Mouse (Mus musculus) hindbrain, embryonic 11.5 days (tissue): ENCODE measurements at regions not wholly inside any gene's neighbourhood (a gene's known extent, or its start where the extent isn't known, plus 50 kb on each side); places are given as distances from the start of the nearest gene placed in this dataset.
"Not testable (repeated sequence)": the region's sequence is repeated elsewhere in the genome, so short reads cannot be mapped to it uniquely, and the experiment has no call there.

Experiments used
- ATAC-seq: fragments of 200-750 bp; cut with Nextera tagmentation; 2 replicates; pipeline ENCODE4 v1.8.0; 2017; ENCODE audit warnings: mild to moderate bottlenecking, moderate TSS enrichment, moderate library complexity; ENCODE audit not compliant: low FRiP score
- DNase-seq: peaks from one replicate; pipeline ENCODE4 v3.0.0-alpha.2; 2015; ENCODE audit warnings: low spot score
- H3K27ac ChIP-seq: fragments of 300-500 bp; sonication (generic); 2 replicates; pipeline ENCODE4 v1.5.1; 2014; ENCODE audit warnings: mild to moderate bottlenecking, low read depth, low read length
- H3K27me3 ChIP-seq: fragments of 300-500 bp; sonication (generic); 2 replicates; pipeline ENCODE4 v1.6.1; 2014; ENCODE audit warnings: mild to moderate bottlenecking, low read length, moderate library complexity, mixed read lengths; ENCODE audit not compliant: control insufficient read depth, insufficient read depth
- H3K36me3 ChIP-seq: fragments of 300-500 bp; sonication (generic); 2 replicates; pipeline ENCODE4 v1.6.1; 2014; ENCODE audit warnings: mild to moderate bottlenecking, low read length, moderate library complexity, mixed read lengths; ENCODE audit not compliant: control insufficient read depth, insufficient read depth
- H3K4me1 ChIP-seq: fragments of 300-500 bp; sonication (generic); replicated peaks from 2 replicates; pipeline ENCODE4 v1.6.1; 2014; ENCODE audit warnings: low read length, mixed read lengths; ENCODE audit not compliant: control insufficient read depth, insufficient read depth
- H3K4me2 ChIP-seq: fragments of 300-500 bp; sonication (generic); replicated peaks from 2 replicates; pipeline ENCODE4 v1.6.1; 2014; ENCODE audit warnings: mild to moderate bottlenecking, low read depth, low read length
- H3K4me3 ChIP-seq: fragments of 300-500 bp; sonication (generic); 2 replicates; pipeline ENCODE4 v1.5.1; 2014; ENCODE audit warnings: low read depth, low read length
- H3K9ac ChIP-seq: fragments of 300-500 bp; sonication (generic); 2 replicates; pipeline ENCODE4 v1.6.1; 2014; ENCODE audit warnings: low read depth, low read length
- H3K9me3 ChIP-seq: fragments of 300-500 bp; sonication (generic); 2 replicates; pipeline ENCODE4 v1.6.1; 2016; ENCODE audit warnings: low read length; ENCODE audit not compliant: control insufficient read depth
- WGBS: fragments of 180-500 bp; shearing (Covaris S2); extraction: QIAGEN DNeasy Blood & Tissue Kit; methylation state at CpG from one replicate; pipeline ENCODE4 v1.1.7; 2014; 5-methylcytosine and 5-hydroxymethylcytosine counted together

GRCm38 (mm10) chrX:162286155-162286554 is 126.6 kb upstream of the Nhs start:
- not testable (repeated sequence) for H3K27ac ChIP-seq, ATAC-seq, H3K27me3 ChIP-seq, H3K9me3 ChIP-seq, H3K36me3 ChIP-seq, H3K4me3 ChIP-seq, DNase-seq, H3K4me1 ChIP-seq, H3K4me2 ChIP-seq, H3K9ac ChIP-seq

GRCm38 (mm10) chrX:162284252-162284651 is 124.7 kb upstream of the Nhs start:
- no peaks in the 10 kb centered on the region for H3K36me3 ChIP-seq
- no peaks in the 10 kb centered on the region for H3K9me3 ChIP-seq
- H3K9ac ChIP-seq = no peak overlapping the region
- H3K4me1 ChIP-seq = no peaks in the 10 kb centered on the region
- H3K4me3 ChIP-seq = no peak overlapping the region
- H3K27ac ChIP-seq = no peak overlapping the region
- 78% methylated on average over 3 of the region's 3 CpGs for WGBS
- ATAC-seq = no peak
- no peak for DNase-seq
- no peak overlapping the region for H3K4me2 ChIP-seq
- no peaks in the 10 kb centered on the region for H3K27me3 ChIP-seq

DNA sequence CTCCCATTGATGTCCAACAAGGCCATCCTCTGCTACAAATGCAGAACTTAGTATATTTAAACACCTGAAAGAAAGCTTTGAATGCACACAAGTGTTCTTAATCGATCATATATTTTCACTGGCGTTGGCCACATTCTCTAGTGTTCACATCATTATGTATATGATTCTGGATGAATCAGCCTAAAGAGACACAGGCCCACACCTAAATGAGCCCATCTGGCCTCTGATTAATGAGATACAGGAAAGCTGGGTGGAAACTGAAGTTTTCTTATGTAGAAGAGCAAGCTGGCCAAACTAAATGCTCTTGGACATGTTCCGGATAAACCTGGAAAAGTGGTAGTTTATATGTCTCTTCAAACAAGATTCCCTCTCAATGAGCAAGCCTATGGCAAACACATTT is 123.2 kb upstream of the Nhs start:
- Histone ChIP-seq H3K4me1 (no peaks in the 10 kb centered on the region), H3K9ac (no peak overlapping the region), H3K9me3 (no peaks in the 10 kb centered on the region), H3K4me2 (no peak overlapping the region), H3K4me3 (no peak overlapping the region), H3K36me3 (no peaks in the 10 kb centered on the region), H3K27ac (no peak overlapping the region), H3K27me3 (no peaks in the 10 kb centered on the region)
- ATAC-seq (no peak), DNase-seq (no peak)
- WGBS = 96% methylated on average over 3 of the region's 3 CpGs

- H3K27me3 ChIP-seq = no peaks in the 10 kb centered on the region
- no peaks in the 10 kb centered on the region for H3K9me3 ChIP-seq
- H3K9ac ChIP-seq = no peak overlapping the region
- ATAC-seq = peak; percentile 45; the same call in 1 of the 2 replicates
- no peak overlapping the region for H3K4me2 ChIP-seq
- no peaks in the 10 kb centered on the region for H3K36me3 ChIP-seq
- no peak overlapping the region for H3K4me3 ChIP-seq
- no peak overlapping the region for H3K27ac ChIP-seq
- 56% methylated on average over 14 of the region's 14 CpGs for WGBS
- DNase-seq = peak; percentile 78
- no peaks in the 10 kb centered on the region for H3K4me1 ChIP-seq
These were observed 119.5 kb upstream of the Nhs start for GRCm38 (mm10) chrX:162278834-162279708.

GRCm38 (mm10) chrX:162274581-162274980 is 115.1 kb upstream of the Nhs start:
- H3K27ac ChIP-seq = no peak overlapping the region
- H3K36me3 ChIP-seq = no peaks in the 10 kb centered on the region
- 85% methylated on average over 5 of the region's 5 CpGs for WGBS
- ATAC-seq (no peak), DNase-seq (no peak)
- H3K9me3 ChIP-seq = no peaks in the 10 kb centered on the region
- no peaks in the 10 kb centered on the region for H3K27me3 ChIP-seq
- H3K9ac ChIP-seq = no peak overlapping the region
- H3K4me2 ChIP-seq = no peak overlapping the region
- no peaks in the 10 kb centered on the region for H3K4me1 ChIP-seq
- H3K4me3 ChIP-seq = no peak overlapping the region

GRCm38 (mm10) chrX:162271189-162271588 is 111.7 kb upstream of the Nhs start:
- H3K27me3 ChIP-seq = no peaks in the 10 kb centered on the region; the same call in 1 of the 2 replicates
- no peaks in the 10 kb centered on the region for H3K36me3 ChIP-seq
- H3K4me2 ChIP-seq = no peak overlapping the region
- H3K9me3 ChIP-seq = no peaks in the 10 kb centered on the region
- ATAC-seq (no peak), DNase-seq (no peak)
- no peak overlapping the region for H3K27ac ChIP-seq
- no peaks in the 10 kb centered on the region for H3K4me1 ChIP-seq
- WGBS = 85% methylated on average over 2 of the region's 2 CpGs
- no peak overlapping the region for H3K4me3 ChIP-seq
- no peak overlapping the region for H3K9ac ChIP-seq

DNA sequence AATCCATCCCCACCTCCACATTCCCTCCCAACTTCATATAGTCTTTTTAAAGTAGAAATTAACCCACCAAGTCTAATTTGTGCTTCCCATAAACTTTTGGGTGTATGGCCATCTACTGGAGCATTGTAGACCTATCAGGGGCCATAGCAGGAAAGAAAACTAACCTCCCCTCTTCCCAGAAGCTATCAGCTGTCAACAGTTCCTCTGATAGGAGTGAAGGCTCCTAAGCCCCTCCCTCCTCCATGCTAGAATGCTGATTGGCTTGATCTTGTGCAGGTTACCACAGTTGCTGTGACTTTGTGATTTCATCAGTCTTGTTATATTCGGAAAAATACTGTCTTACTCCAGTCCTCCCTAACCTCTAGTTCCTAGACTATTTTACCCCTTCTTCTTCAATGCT is 109.4 kb upstream of the Nhs start:
- Histone ChIP-seq H3K27me3 (no peaks in the 10 kb centered on the region; the same call in 1 of the 2 replicates), H3K9me3 (no peaks in the 10 kb centered on the region), H3K4me1 (no peaks in the 10 kb centered on the region), H3K36me3 (no peaks in the 10 kb centered on the region), H3K4me2 (no peak overlapping the region), H3K4me3 (no peak overlapping the region), H3K27ac (no peak overlapping the region), H3K9ac (no peak overlapping the region)
- ATAC-seq (no peak), DNase-seq (no peak)
- 93% methylated on average over 1 of the region's 1 CpGs for WGBS

GRCm38 (mm10) chrX:162268112-162268511 is 108.6 kb upstream of the Nhs start:
- H3K4me3 ChIP-seq = no peak overlapping the region
- no peaks in the 10 kb centered on the region; the same call in 1 of the 2 replicates for H3K27me3 ChIP-seq
- 86% methylated on average over 5 of the region's 5 CpGs for WGBS
- no peak overlapping the region for H3K27ac ChIP-seq
- no peak for ATAC-seq
- no peaks in the 10 kb centered on the region for H3K9me3 ChIP-seq
- no peaks in the 10 kb centered on the region for H3K36me3 ChIP-seq
- no peak for DNase-seq
- H3K4me1 ChIP-seq = no peaks in the 10 kb centered on the region
- no peak overlapping the region for H3K4me2 ChIP-seq
- H3K9ac ChIP-seq = no peak overlapping the region

GRCm38 (mm10) chrX:162267679-162268078 is 108.1 kb upstream of the Nhs start:
- ATAC-seq = peak; percentile 59; the same call in 1 of the 2 replicates
- 22% methylated on average over 1 of the region's 1 CpGs for WGBS
- Histone ChIP-seq H3K9me3 (no peaks in the 10 kb centered on the region), H3K4me1 (no peaks in the 10 kb centered on the region), H3K4me3 (no peak overlapping the region), H3K27ac (no peak overlapping the region), H3K27me3 (no peaks in the 10 kb centered on the region; the same call in 1 of the 2 replicates), H3K4me2 (no peak overlapping the region), H3K36me3 (no peaks in the 10 kb centered on the region), H3K9ac (no peak overlapping the region)
- DNase-seq = peak; percentile 51
